ENCODE assay signal across 8 mouse cellular contexts in genomic region chr12:58267779-58268178, GRCm38 (mm10). TPM values are rescaled to one million over a fixed set of nuclear protein-coding genes. Genes with fewer than 3 reads are reported as not detected.
DNase-seq lines count a peak whose midpoint lies in the region; ATAC-seq and TF ChIP-seq lines count a peak whose summit lies in the region.

No protein-coding gene starts in this region.

- H3K4me1 ChIP-seq in lung, embryonic 14.5 days (ENCODE audit: insufficient read depth), result peaks cover 4% of the 10 kb centered on the region; the same call in 1 of the 2 replicates
- peaks cover 13% of the 10 kb centered on the region for H3K4me1 ChIP-seq in forebrain, embryonic 15.5 days
- H3K4me1 ChIP-seq in limb, embryonic 11.5 days (ENCODE audit: control insufficient read depth, insufficient read depth, low read length), result peaks cover 6% of the 10 kb centered on the region; the same call in 1 of the 2 replicates
- H3K4me1 ChIP-seq in olfactory bulb, adult 2 months (ENCODE audit: control insufficient read depth, insufficient read depth, low read length), result peaks cover 13% of the 10 kb centered on the region

- peak overlapping the region; percentile 58 for H3K9ac ChIP-seq in lung, embryonic 14.5 days
- H3K9ac ChIP-seq in forebrain, embryonic 15.5 days (replicated peaks), result no peak overlapping the region; the same call in 1 of the 2 replicates
- peak overlapping the region; percentile 74; the same call in 1 of the 2 replicates for H3K9ac ChIP-seq in limb, embryonic 11.5 days (ENCODE audit: low read length)

- no peak for ATAC-seq in lung, embryonic 14.5 days (ENCODE audit: insufficient read depth)
- ATAC-seq in forebrain, embryonic 15.5 days (replicated peaks), result no peak
- ATAC-seq in limb, embryonic 11.5 days (ENCODE audit: insufficient number of reproducible peaks, low FRiP score, low TSS enrichment, low read depth), result no peak

- H3K36me3 ChIP-seq in lung, embryonic 14.5 days (ENCODE audit: insufficient read depth), result no peaks in the 10 kb centered on the region
- no peaks in the 10 kb centered on the region for H3K36me3 ChIP-seq in forebrain, embryonic 15.5 days
- no peaks in the 10 kb centered on the region for H3K36me3 ChIP-seq in limb, embryonic 11.5 days (ENCODE audit: control insufficient read depth, insufficient read depth, low read length)

- peak overlapping the region; percentile 76 for H3K4me2 ChIP-seq in lung, embryonic 14.5 days
- peak overlapping the region; percentile 65 for H3K4me2 ChIP-seq in forebrain, embryonic 15.5 days (replicated peaks)
- peak overlapping the region; percentile 66 for H3K4me2 ChIP-seq in limb, embryonic 11.5 days (ENCODE audit: low read depth, severe bottlenecking)

- no peaks in the 10 kb centered on the region for H3K9me3 ChIP-seq in lung, embryonic 14.5 days (ENCODE audit: low read depth, low read length)
- H3K9me3 ChIP-seq in forebrain, embryonic 15.5 days, result no peaks in the 10 kb centered on the region
- no peaks in the 10 kb centered on the region for H3K9me3 ChIP-seq in limb, embryonic 11.5 days (ENCODE audit: control insufficient read depth, low read length)

- H3K4me3 ChIP-seq in lung, embryonic 14.5 days (ENCODE audit: low read depth, low read length), result peak overlapping the region; percentile 44
- H3K4me3 ChIP-seq in forebrain, embryonic 15.5 days, result peak overlapping the region; percentile 41
- peak overlapping the region; percentile 21 for H3K4me3 ChIP-seq in limb, embryonic 11.5 days (ENCODE audit: low read depth, low read length)
- H3K4me3 ChIP-seq in olfactory bulb, adult 2 months (ENCODE audit: insufficient read depth, low read depth, low read length), result peak overlapping the region; percentile 32

- TF ChIP-seq CTCF in lung, embryonic 14.5 days (IDR thresholded peaks at IDR 0.05; ENCODE audit: low read depth), result no peak
- no peak for TF ChIP-seq CTCF in olfactory bulb, adult 2 months (IDR thresholded peaks at IDR 0.05; ENCODE audit: insufficient read depth, low read depth, low read length)

- TF ChIP-seq POLR2A in olfactory bulb, adult 2 months (IDR thresholded peaks at IDR 0.05; ENCODE audit: insufficient read depth, low read depth, low read length), result no peak

- H3K27me3 ChIP-seq in lung, embryonic 14.5 days (ENCODE audit: insufficient read depth, low read length), result peaks cover 8% of the 10 kb centered on the region; the same call in 1 of the 2 replicates
- no peaks in the 10 kb centered on the region for H3K27me3 ChIP-seq in forebrain, embryonic 15.5 days
- no peaks in the 10 kb centered on the region for H3K27me3 ChIP-seq in limb, embryonic 11.5 days (ENCODE audit: control insufficient read depth, insufficient read depth, low read length)

- 28% methylated on average over 8 of the region's 8 CpGs for WGBS in lung, embryonic 14.5 days
- WGBS in forebrain, embryonic 15.5 days, result 46% methylated on average over 8 of the region's 8 CpGs
- WGBS in limb, embryonic 11.5 days, result 36% methylated on average over 8 of the region's 8 CpGs
- 58% methylated on average over 8 of the region's 8 CpGs for WGBS in olfactory bulb, adult 2 months

- H3K27ac ChIP-seq in lung, embryonic 14.5 days (ENCODE audit: low read depth), result peak overlapping the region; percentile 88
- H3K27ac ChIP-seq in forebrain, embryonic 15.5 days (replicated peaks), result no peak overlapping the region
- no peak overlapping the region for H3K27ac ChIP-seq in limb, embryonic 11.5 days (replicated peaks; ENCODE audit: low read depth, low read length)
- H3K27ac ChIP-seq in olfactory bulb, adult 2 months (ENCODE audit: insufficient read depth, low read depth, low read length), result no peak overlapping the region

- DNase-seq in lung, embryonic 14.5 days, result no peak
- DNase-seq in lung, postnatal 10 days, result no peak
- DNase-seq in limb, embryonic 11.5 days (ENCODE audit: low spot score), result no peak
- no peak for DNase-seq in right cerebral cortex, adult 18-20 months
- DNase-seq in embryo, embryonic 10.5 days (ENCODE audit: low spot score), result no peak
- no peak for DNase-seq in spleen, postnatal 14 days (ENCODE audit: low spot score in 2 of 2)

RNA-seq across cellular contexts. Expression of gene Clec14a, which starts 1.3 kb away (rescaled TPM):
- polyA plus RNA-seq in lung, embryonic 14.5 days (2014; fragmentation: Nextera tagmentation; extraction: Ambion mirVana), result 27.0 and 27.3 TPM in 2 replicates
- polyA plus RNA-seq in forebrain, embryonic 15.5 days (2015; fragmentation: Nextera tagmentation; extraction: Ambion mirVana), result 4.3 and 4.6 TPM in 2 replicates
- polyA plus RNA-seq in limb, embryonic 11.5 days (2014; fragmentation: Nextera tagmentation; extraction: Ambion mirVana), result 5.9 and 6.5 TPM in 2 replicates
- not detected in 2 replicates for polyA plus RNA-seq in olfactory bulb, adult 2 months (2012; ENCODE audit: insufficient read depth, insufficient read length, low replicate concordance, missing spikeins)

RNA-seq across cellular contexts. Expression of gene Sstr1, which starts 56.2 kb away (rescaled TPM):
- 0.09 and 0.12 TPM in 2 replicates for polyA plus RNA-seq in lung, embryonic 14.5 days (2014; fragmentation: Nextera tagmentation; extraction: Ambion mirVana)
- polyA plus RNA-seq in forebrain, embryonic 15.5 days (2015; fragmentation: Nextera tagmentation; extraction: Ambion mirVana), result 6.5 and 6.8 TPM in 2 replicates
- 0.38 and 0.63 TPM in 2 replicates for polyA plus RNA-seq in limb, embryonic 11.5 days (2014; fragmentation: Nextera tagmentation; extraction: Ambion mirVana)
- not detected in 2 replicates for polyA plus RNA-seq in olfactory bulb, adult 2 months (2012; ENCODE audit: insufficient read depth, insufficient read length, low replicate concordance, missing spikeins)
